9 mouse cellular contexts compared by ENCODE assay signal in genomic region chr13:73263128-73263971, GRCm38 (mm10). TPM values are rescaled to one million over a fixed set of nuclear protein-coding genes. Genes with fewer than 3 reads are reported as not detected.
DNase-seq lines count a peak whose midpoint lies in the region; ATAC-seq and TF ChIP-seq lines count a peak whose summit lies in the region.
"Had no signal": no experiment of that assay in that cellular context is flagged by ENCODE, and none has a peak within 500 bp of the region (broad histone marks: within the 10 kb centered on the region; RNA-seq: fewer than 3 reads in every experiment).

No protein-coding gene starts in this region.

- no peaks in the 10 kb centered on the region for H3K36me3 ChIP-seq in forebrain, postnatal 0 days (ENCODE audit: insufficient read depth)
- no peaks in the 10 kb centered on the region for H3K36me3 ChIP-seq in kidney, adult 2 months (ENCODE audit: control insufficient read depth, insufficient read depth, low read length)
- H3K36me3 ChIP-seq in midbrain, embryonic 15.5 days (replicated peaks): no peaks in the 10 kb centered on the region

- WGBS in forebrain, postnatal 0 days: 4% methylated on average over 40 of the region's 40 CpGs
- WGBS in kidney, adult 2 months: 6% methylated on average over 40 of the region's 40 CpGs
- WGBS in midbrain, embryonic 15.5 days: 1% methylated on average over 40 of the region's 40 CpGs

- H3K4me1 ChIP-seq in forebrain, postnatal 0 days (ENCODE audit: insufficient read depth): 0 out of 2 replicates have a peak, but pooled peaks cover 6% of the 10 kb centered on the region
- no peaks in the 10 kb centered on the region for H3K4me1 ChIP-seq in kidney, adult 2 months (ENCODE audit: control insufficient read depth, insufficient read depth, low read length)
- peaks cover 41% of the 10 kb centered on the region for H3K4me1 ChIP-seq in midbrain, embryonic 15.5 days

- no peaks in the 10 kb centered on the region for H3K9me3 ChIP-seq in forebrain, postnatal 0 days (ENCODE audit: low read length)
- no peaks in the 10 kb centered on the region for H3K9me3 ChIP-seq in midbrain, embryonic 15.5 days

- peaks cover 95% of the 10 kb centered on the region for H3K27me3 ChIP-seq in forebrain, postnatal 0 days (ENCODE audit: insufficient read depth, low read length)
- H3K27me3 ChIP-seq in kidney, adult 2 months (replicated peaks; ENCODE audit: control insufficient read depth, insufficient read depth, low read length): peaks cover 6% of the 10 kb centered on the region; the same call in 1 of the 2 replicates
- H3K27me3 ChIP-seq in midbrain, embryonic 15.5 days (replicated peaks): peaks cover 96% of the 10 kb centered on the region

- peak overlapping the region; percentile 19; the same call in 1 of the 2 replicates for H3K4me2 ChIP-seq in forebrain, postnatal 0 days (ENCODE audit: low read depth)
- H3K4me2 ChIP-seq in midbrain, embryonic 15.5 days: peak overlapping the region; percentile 22

- H3K4me3 ChIP-seq in forebrain, postnatal 0 days (ENCODE audit: low read depth, low read length): no peak overlapping the region
- H3K4me3 ChIP-seq in kidney, adult 2 months (ENCODE audit: insufficient read depth, low read depth, low read length): peak overlapping the region; percentile 7
- no peak overlapping the region for H3K4me3 ChIP-seq in midbrain, embryonic 15.5 days

- TF ChIP-seq POLR2A in kidney, adult 2 months (IDR thresholded peaks at IDR 0.05; ENCODE audit: low read depth, low read length): no peak

- H3K9ac ChIP-seq in forebrain, postnatal 0 days: no peak overlapping the region
- no peak overlapping the region for H3K9ac ChIP-seq in midbrain, embryonic 15.5 days

- ATAC-seq in forebrain, postnatal 0 days: no peak
- ATAC-seq in midbrain, embryonic 15.5 days (replicated peaks): no peak

- no peak overlapping the region for H3K27ac ChIP-seq in forebrain, postnatal 0 days (ENCODE audit: low read depth, low read length)
- H3K27ac ChIP-seq in kidney, adult 2 months (ENCODE audit: insufficient read depth, low read depth, low read length): no peak overlapping the region
- H3K27ac ChIP-seq in midbrain, embryonic 15.5 days: no peak overlapping the region

- DNase-seq in adrenal gland, adult 2 months: peak; percentile 14
- no peak for DNase-seq in adrenal gland, adult 8-10 months
- DNase-seq in forebrain, postnatal 0 days: no peak
- peak; percentile 59 for DNase-seq in kidney, adult 2 months
- no peak for DNase-seq in left cerebral cortex, adult 11 months (ENCODE audit: low spot score)
- no peak for DNase-seq in frontal cortex, adult 2 months (ENCODE audit: extremely low spot score in 1 of 2, low spot score in 1 of 2)
- no peak for DNase-seq in yolk sac, embryonic 10.5 days (ENCODE audit: low spot score)

- TF ChIP-seq CTCF in forebrain, postnatal 0 days (IDR thresholded peaks at IDR 0.05; ENCODE audit: low read depth): no peak
- no peak for TF ChIP-seq CTCF in kidney, adult 2 months (conservative IDR thresholded peaks at IDR 0.05; ENCODE audit: insufficient read depth, insufficient read length, low read depth, low read length)

RNA-seq across cellular contexts. Expression of gene Irx4, which starts 3.1 kb away (rescaled TPM):
- not detected for total RNA-seq in adrenal gland, adult 2 months (2021)
- polyA plus RNA-seq in adrenal gland, adult 2 months (2012; rRNA removed): 0.06 TPM in 1 of 2 replicates, not detected in the other
- under 1 TPM in 1 of 4 experiments, not detected in 3; 0.15 TPM for total RNA-seq in adrenal gland, adult 8-10 months (2022)
- not detected in 2 replicates for total RNA-seq in forebrain, postnatal 0 days (2014; rRNA removed)
- polyA plus RNA-seq in forebrain, postnatal 0 days (2015; fragmentation: Nextera tagmentation; extraction: Ambion mirVana): not detected in 2 replicates
- 0.16 and 0.26 TPM in 2 replicates for polyA plus RNA-seq in kidney, adult 2 months (2012; rRNA removed)
- 0.96 and 1.7 TPM in 2 replicates for polyA plus RNA-seq in midbrain, embryonic 15.5 days (2015; fragmentation: Nextera tagmentation; extraction: Ambion mirVana)
- not detected in 2 replicates for polyA plus RNA-seq in frontal cortex, adult 2 months (2012; rRNA removed)
- total RNA-seq: neutrophil, adult 5-6 weeks had no signal

Comparison
In these comparisons a context has a peak if more than half of its experiments do, and no peak if none do; other contexts are left out.
1. DNase-seq: peak in adrenal gland, adult 2 months (single experiment) and kidney, adult 2 months (single experiment); none in adrenal gland, adult 8-10 months (single experiment), forebrain, postnatal 0 days (single experiment), left cerebral cortex, adult 11 months (single experiment), frontal cortex, adult 2 months (0 of 2) and yolk sac, embryonic 10.5 days (single experiment).